Mouse (Mus musculus): ENCODE results near the gene Vpreb2.
A peak's percentile ranks its signal among the peaks of the same experiment; 100 is the strongest.
"Not testable (repeated sequence)": the region's sequence is repeated elsewhere in the genome, so short reads cannot be mapped to it uniquely, and the experiment has no call there.

Vpreb2 gene

GRCm38 (mm10) chr16:17980128-17980527 lies at the start of gene Vpreb2:
Gene Vpreb2, plus strand, starts transcription at chr16:17980428.
- peak; percentile 51 for DNase-seq

GRCm38 (mm10) chr16:17931906-17932460 lies 48.2 kb upstream of the Vpreb2 start:
- DNase-seq = peak; percentile 76

- peak; percentile 87 for DNase-seq
Measured at GRCm38 (mm10) chr16:17933594-17934444, 46.4 kb upstream of the Vpreb2 start.

GRCm38 (mm10) chr16:17934445-17934910 lies 45.8 kb upstream of the Vpreb2 start:
- DNase-seq = peak; percentile 82

GRCm38 (mm10) chr16:17936776-17937175 lies 43.5 kb upstream of the Vpreb2 start:
- peak; percentile 93 for DNase-seq

- peak; percentile 55 for DNase-seq
Measured at GRCm38 (mm10) chr16:17938187-17938586, 42.0 kb upstream of the Vpreb2 start.

GRCm38 (mm10) chr16:17938821-17939220 lies 41.4 kb upstream of the Vpreb2 start:
- DNase-seq = peak; percentile 90

- DNase-seq = peak; percentile 83
Measured at GRCm38 (mm10) chr16:17939255-17939751, 40.9 kb upstream of the Vpreb2 start.

GRCm38 (mm10) chr16:17943466-17943865 lies 36.8 kb upstream of the Vpreb2 start:
- peak; percentile 54 for DNase-seq

GRCm38 (mm10) chr16:17945081-17945831 lies 35.0 kb upstream of the Vpreb2 start:
- DNase-seq = peak; percentile 85

GRCm38 (mm10) chr16:17949421-17949877 lies 30.8 kb upstream of the Vpreb2 start:
- peak; percentile 73 for DNase-seq

- DNase-seq = peak; percentile 63
Measured at GRCm38 (mm10) chr16:17950068-17950467, 30.2 kb upstream of the Vpreb2 start.

GRCm38 (mm10) chr16:17951618-17952017 lies 28.6 kb upstream of the Vpreb2 start:
- peak; percentile 41 for DNase-seq

- DNase-seq = not testable (repeated sequence)
Measured at GRCm38 (mm10) chr16:17956052-17956638, 24.1 kb upstream of the Vpreb2 start.

- no peak for DNase-seq
Measured at GRCm38 (mm10) chr16:17962091-17962490, 18.1 kb upstream of the Vpreb2 start.

GRCm38 (mm10) chr16:17971853-17972252 lies 8.4 kb upstream of the Vpreb2 start:
- DNase-seq = peak; percentile 41

- DNase-seq = not testable (repeated sequence)
Measured at GRCm38 (mm10) chr16:17977840-17978239, 2.4 kb upstream of the Vpreb2 start.

GRCm38 (mm10) chr16:17983201-17983600 lies 3.0 kb downstream of the Vpreb2 start:
- no peak for DNase-seq

GRCm38 (mm10) chr16:17984231-17984630 lies 4.0 kb downstream of the Vpreb2 start:
- peak; percentile 35 for DNase-seq

GRCm38 (mm10) chr16:17985078-17985477 lies 4.8 kb downstream of the Vpreb2 start:
- DNase-seq = peak; percentile 69

- DNase-seq = peak; percentile 92
Measured at GRCm38 (mm10) chr16:17986456-17987132, 6.4 kb downstream of the Vpreb2 start.

GRCm38 (mm10) chr16:17987703-17988102 lies 7.5 kb downstream of the Vpreb2 start:
- no peak for DNase-seq

All from heart, adult 11 months (tissue).